Mouse (Mus musculus): ENCODE results near the gene Oxa1l. TPM values are rescaled to one million over a fixed set of nuclear protein-coding genes. Genes with fewer than 3 reads are reported as not detected.
"Not testable (repeated sequence)": the region's sequence is repeated elsewhere in the genome, so short reads cannot be mapped to it uniquely, and the experiment has no call there.

Gene Oxa1l
- polyA plus RNA-seq, 1 experiment = 71.1 TPM

GRCm38 (mm10) chr14:54333452-54334189 is 27.0 kb upstream of the Oxa1l start:
- H3K4me3 ChIP-seq (ENCODE audit: insufficient read depth, low read length) = no peak overlapping the region
- H3K27ac ChIP-seq (ENCODE audit: insufficient read depth, low read length) = no peak overlapping the region
- no peak for TF ChIP-seq POLR2A (IDR thresholded peaks at IDR 0.05; ENCODE audit: extremely low read depth, insufficient read depth, low read length)
- TF ChIP-seq CTCF (IDR thresholded peaks at IDR 0.05; ENCODE audit: extremely low read depth, insufficient read depth, low read length) = no peak
- H3K4me1 ChIP-seq (ENCODE audit: control insufficient read depth, insufficient read depth, low read length) = no peaks in the 10 kb centered on the region

- Histone ChIP-seq H3K4me3 (ENCODE audit: insufficient read depth, low read length) (no peak overlapping the region), H3K4me1 (ENCODE audit: control insufficient read depth, insufficient read depth, low read length) (no peaks in the 10 kb centered on the region), H3K27ac (ENCODE audit: insufficient read depth, low read length) (no peak overlapping the region)
- no peak for TF ChIP-seq POLR2A (IDR thresholded peaks at IDR 0.05; ENCODE audit: extremely low read depth, insufficient read depth, low read length)
- no peak for TF ChIP-seq CTCF (IDR thresholded peaks at IDR 0.05; ENCODE audit: extremely low read depth, insufficient read depth, low read length)
These were observed 19.8 kb upstream of the Oxa1l start for GRCm38 (mm10) chr14:54340836-54341235.

GRCm38 (mm10) chr14:54341807-54342206 is 18.8 kb upstream of the Oxa1l start:
- not testable (repeated sequence) for H3K27ac ChIP-seq (ENCODE audit: insufficient read depth, low read length); H3K4me3 ChIP-seq (ENCODE audit: insufficient read depth, low read length); H3K4me1 ChIP-seq (ENCODE audit: control insufficient read depth, insufficient read depth, low read length)

GRCm38 (mm10) chr14:54350773-54351541 is 9.7 kb upstream of the Oxa1l start:
- H3K4me1 ChIP-seq (ENCODE audit: control insufficient read depth, insufficient read depth, low read length); H3K4me3 ChIP-seq (ENCODE audit: insufficient read depth, low read length); H3K27ac ChIP-seq (ENCODE audit: insufficient read depth, low read length): not testable (repeated sequence)

GRCm38 (mm10) chr14:54352314-54352713 is 8.3 kb upstream of the Oxa1l start:
- no peak for TF ChIP-seq CTCF (IDR thresholded peaks at IDR 0.05; ENCODE audit: extremely low read depth, insufficient read depth, low read length)
- no peak for TF ChIP-seq POLR2A (IDR thresholded peaks at IDR 0.05; ENCODE audit: extremely low read depth, insufficient read depth, low read length)
- Histone ChIP-seq H3K4me3 (ENCODE audit: insufficient read depth, low read length) (no peak overlapping the region), H3K4me1 (ENCODE audit: control insufficient read depth, insufficient read depth, low read length) (no peaks in the 10 kb centered on the region), H3K27ac (ENCODE audit: insufficient read depth, low read length) (no peak overlapping the region)

GRCm38 (mm10) chr14:54354406-54354805 is 6.2 kb upstream of the Oxa1l start:
- TF ChIP-seq POLR2A (IDR thresholded peaks at IDR 0.05; ENCODE audit: extremely low read depth, insufficient read depth, low read length) (no peak), CTCF (IDR thresholded peaks at IDR 0.05; ENCODE audit: extremely low read depth, insufficient read depth, low read length) (no peak)
- Histone ChIP-seq H3K27ac (ENCODE audit: insufficient read depth, low read length) (no peak overlapping the region), H3K4me1 (ENCODE audit: control insufficient read depth, insufficient read depth, low read length) (no peaks in the 10 kb centered on the region)

GRCm38 (mm10) chr14:54363156-54363555 is 2.5 kb downstream of the Oxa1l start:
- no peak overlapping the region for H3K27ac ChIP-seq (ENCODE audit: insufficient read depth, low read length)
- H3K4me1 ChIP-seq (ENCODE audit: control insufficient read depth, insufficient read depth, low read length) = peaks cover 4% of the 10 kb centered on the region; the same call in 1 of the 2 replicates
- H3K4me3 ChIP-seq (ENCODE audit: insufficient read depth, low read length) = no peak overlapping the region
- TF ChIP-seq POLR2A (IDR thresholded peaks at IDR 0.05; ENCODE audit: extremely low read depth, insufficient read depth, low read length) (no peak), CTCF (IDR thresholded peaks at IDR 0.05; ENCODE audit: extremely low read depth, insufficient read depth, low read length) (no peak)

More at GRCm38 (mm10) chr14:54354406-54354805, 6.2 kb upstream of the Oxa1l start:
- no peak overlapping the region for H3K4me3 ChIP-seq (ENCODE audit: insufficient read depth, low read length)

- no peak overlapping the region for H3K4me3 ChIP-seq (ENCODE audit: insufficient read depth, low read length)
- peaks cover 4% of the 10 kb centered on the region; the same call in 1 of the 2 replicates for H3K4me1 ChIP-seq (ENCODE audit: control insufficient read depth, insufficient read depth, low read length)
- H3K27ac ChIP-seq (ENCODE audit: insufficient read depth, low read length) = no peak overlapping the region
- no peak for TF ChIP-seq POLR2A (IDR thresholded peaks at IDR 0.05; ENCODE audit: extremely low read depth, insufficient read depth, low read length)
- TF ChIP-seq CTCF (IDR thresholded peaks at IDR 0.05; ENCODE audit: extremely low read depth, insufficient read depth, low read length) = no peak
These were observed 4.5 kb downstream of the Oxa1l start for GRCm38 (mm10) chr14:54365026-54365645.

- Histone ChIP-seq H3K27ac (ENCODE audit: insufficient read depth, low read length) (no peak overlapping the region), H3K4me3 (ENCODE audit: insufficient read depth, low read length) (no peak overlapping the region), H3K4me1 (ENCODE audit: control insufficient read depth, insufficient read depth, low read length) (peaks cover 3% of the 10 kb centered on the region; the same call in 1 of the 2 replicates)
- TF ChIP-seq CTCF (IDR thresholded peaks at IDR 0.05; ENCODE audit: extremely low read depth, insufficient read depth, low read length) = no peak
- TF ChIP-seq POLR2A (IDR thresholded peaks at IDR 0.05; ENCODE audit: extremely low read depth, insufficient read depth, low read length) = no peak
These were observed 5.9 kb downstream of the Oxa1l start for GRCm38 (mm10) chr14:54366581-54366980.

All from cortical plate, adult 2 months (tissue).